Mouse (Mus musculus) urinary bladder, adult 2 months (tissue): ENCODE data around the gene Zic1. TPM values are rescaled to one million over a fixed set of nuclear protein-coding genes. Genes with fewer than 3 reads are reported as not detected.

Experiments
- DNase-seq: peaks from one replicate; pipeline ENCODE4 v3.0.0; 2022; ENCODE audit warnings: low spot score
- polyA plus RNA-seq: library from polyadenylated mRNA; depleted of rRNA; stranded (reverse); fragments of >200 nt; gene quantifications from 2 replicates; pipeline ENCODE4 v1.2.3, GENCODE M21; 2012

Gene Zic1
- polyA plus RNA-seq, 1 experiment, result 0.08 TPM

- no peak for DNase-seq
Measured at GRCm38 (mm10) chr9:91384693-91385560, 19.3 kb upstream of the Zic1 start.

- DNase-seq, result no peak
Measured at GRCm38 (mm10) chr9:91384136-91384500, 18.5 kb upstream of the Zic1 start.

- DNase-seq, result no peak
Measured at GRCm38 (mm10) chr9:91383441-91384135, 18.0 kb upstream of the Zic1 start.

- DNase-seq, result no peak
Measured at GRCm38 (mm10) chr9:91382471-91383255, 17.1 kb upstream of the Zic1 start.

GRCm38 (mm10) chr9:91382111-91382379, 16.4 kb upstream of the Zic1 start:
- no peak for DNase-seq

- no peak for DNase-seq
Measured at GRCm38 (mm10) chr9:91381284-91382110, 15.9 kb upstream of the Zic1 start.

GRCm38 (mm10) chr9:91380458-91380914, 14.9 kb upstream of the Zic1 start:
- DNase-seq, result no peak

GRCm38 (mm10) chr9:91379781-91380457, 14.3 kb upstream of the Zic1 start:
- no peak for DNase-seq

- DNase-seq, result no peak
Measured at GRCm38 (mm10) chr9:91379300-91379635, 13.7 kb upstream of the Zic1 start.

GRCm38 (mm10) chr9:91378411-91379299, 13.0 kb upstream of the Zic1 start:
- DNase-seq, result no peak

- DNase-seq, result no peak
Measured at GRCm38 (mm10) chr9:91377873-91378150, 12.2 kb upstream of the Zic1 start.

GRCm38 (mm10) chr9:91377036-91377872, 11.6 kb upstream of the Zic1 start:
- no peak for DNase-seq

GRCm38 (mm10) chr9:91374665-91375064, 9.1 kb upstream of the Zic1 start:
- DNase-seq, result no peak

- no peak for DNase-seq
Measured at GRCm38 (mm10) chr9:91373811-91374575, 8.4 kb upstream of the Zic1 start.

GRCm38 (mm10) chr9:91371608-91372007, 6.0 kb upstream of the Zic1 start:
- DNase-seq, result no peak

- no peak for DNase-seq
Measured at GRCm38 (mm10) chr9:91371011-91371410, 5.4 kb upstream of the Zic1 start.

GRCm38 (mm10) chr9:91370191-91370708, 4.6 kb upstream of the Zic1 start:
- DNase-seq, result no peak

- DNase-seq, result no peak
Measured at GRCm38 (mm10) chr9:91369293-91369991, 3.8 kb upstream of the Zic1 start.
